Mouse (Mus musculus): Measurements from ENCODE around the gene Nuak1. TPM values are rescaled to one million over a fixed set of nuclear protein-coding genes. Genes with fewer than 3 reads are reported as not detected.

The Nuak1 gene
- total and polyA plus RNA-seq, 3 experiments = 1.2 to 3.4 (median 1.6) TPM

DNA sequence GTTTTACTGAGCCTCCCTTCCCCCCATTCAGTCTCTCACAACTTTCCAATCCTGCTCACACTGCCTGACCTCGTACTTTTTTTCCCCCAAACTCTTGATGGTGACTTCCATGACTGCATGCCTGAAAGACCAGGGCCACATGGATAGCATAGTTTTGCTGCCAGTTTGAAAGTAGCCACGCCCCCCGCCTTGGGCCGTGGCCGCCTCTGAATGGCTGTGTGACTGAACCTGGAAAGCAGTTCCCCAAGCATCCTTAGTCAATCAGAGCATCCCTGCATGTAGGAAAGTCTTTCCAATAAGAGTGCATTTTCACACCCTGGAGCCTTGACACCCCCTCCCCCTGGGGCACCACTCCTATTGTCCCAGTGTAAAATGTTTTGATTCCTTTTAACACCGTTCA lies 116.4 kb downstream of the Nuak1 start:
- no peak overlapping the region for H3K27ac ChIP-seq (ENCODE audit: insufficient read depth, low read depth)
- TF ChIP-seq NELFE (IDR thresholded peaks at IDR 0.05; ENCODE audit: low read depth, low read length) (no peak), ELF1 (IDR thresholded peaks at IDR 0.05; ENCODE audit: low read depth, low read length) (no peak), NRF1 (IDR thresholded peaks at IDR 0.05; ENCODE audit: low read depth, low read length) (no peak), PAX5 (IDR thresholded peaks at IDR 0.05; ENCODE audit: low read length) (no peak), KAT2A (IDR thresholded peaks at IDR 0.05; ENCODE audit: insufficient replicate concordance, low read length) (no peak), JUND (conservative IDR thresholded peaks at IDR 0.05; ENCODE audit: low read depth, low read length) (no peak), HCFC1 (IDR thresholded peaks at IDR 0.05; ENCODE audit: low read depth, low read length) (no peak), CHD1 (IDR thresholded peaks at IDR 0.05; ENCODE audit: low read depth, low read length) (no peak), UBTF (IDR thresholded peaks at IDR 0.05; ENCODE audit: low read depth, low read length) (no peak), RCOR1 (conservative IDR thresholded peaks at IDR 0.05; ENCODE audit: low read depth, low read length) (no peak), TCF12 (IDR thresholded peaks at IDR 0.05; ENCODE audit: low read depth, low read length) (no peak), CHD2 (IDR thresholded peaks at IDR 0.05; ENCODE audit: low read length) (no peak), RAD21 (IDR thresholded peaks at IDR 0.05; ENCODE audit: low read depth, low read length) (no peak), SMC3 (IDR thresholded peaks at IDR 0.05; ENCODE audit: low read depth, low read length) (no peak), BHLHE40 (IDR thresholded peaks at IDR 0.05; ENCODE audit: low read depth, low read length) (no peak), TBP (conservative IDR thresholded peaks at IDR 0.05; ENCODE audit: low read depth, low read length) (no peak), SIN3A (IDR thresholded peaks at IDR 0.05; ENCODE audit: low read length) (no peak), IRF4 (IDR thresholded peaks at IDR 0.05; ENCODE audit: low read depth, low read length) (no peak)
- no peak overlapping the region for H3K4me3 ChIP-seq (replicated peaks in 1 of 3; ENCODE audit: low read depth in 2 of 3, low read length in 2 of 3, poor library complexity in 1 of 3)
- dilution Hi-C loops (cut with MboI; ENCODE audit: extremely low pct_ligation_motif_present, extremely low pct_unique_long_range_greater_than_20kb, low sequenced_read_pairs) (no loop called here), in situ Hi-C loops (cut with MboI; ENCODE audit: low pct_ligation_motif_present, low pct_unique_long_range_greater_than_20kb, low sequenced_read_pairs) (no loop called here)
- H3K4me1 ChIP-seq (ENCODE audit: control insufficient read depth in 1 of 2, insufficient read depth in 2 of 2) = no peaks in the 10 kb centered on the region
- no peak overlapping the region for H3K9ac ChIP-seq (ENCODE audit: insufficient read depth, low read depth)
- H3K79me2 ChIP-seq (replicated peaks; ENCODE audit: control insufficient read depth, extremely low read depth, insufficient read depth, poor library complexity, severe bottlenecking) = no peaks in the 10 kb centered on the region
- no peaks in the 10 kb centered on the region for H3K9me3 ChIP-seq (replicated peaks; ENCODE audit: low read length)
- H3K36me3 ChIP-seq (replicated peaks in 1 of 2; ENCODE audit: control insufficient read depth in 1 of 2, insufficient read depth in 1 of 2, low read length in 1 of 2) = no peaks in the 10 kb centered on the region
- no peaks in the 10 kb centered on the region for H3K27me3 ChIP-seq (replicated peaks)
- no peak overlapping the region for H3K4me2 ChIP-seq (ENCODE audit: insufficient read depth, low read depth, poor library complexity, severe bottlenecking)
- no peak for DNase-seq (ENCODE audit: extremely low read depth)

Other genes with a start within 250 kb of the Nuak1 start
- 35.0 and 40.6 TPM in 2 replicates for gene Ckap4, start 93.5 kb upstream of the Nuak1 start, total RNA-seq (2012; rRNA removed)
- 24.4 and 25.2 TPM in 2 replicates for gene Ckap4, start 93.5 kb upstream of the Nuak1 start, total RNA-seq (2014; rRNA removed)
- 66.6 and 71.2 TPM in 2 replicates for gene Ckap4, start 93.5 kb upstream of the Nuak1 start, polyA plus RNA-seq (2012; ENCODE audit: insufficient read length, low read depth)
- 2.1 and 2.9 TPM in 2 replicates for gene Tcp11l2, start 136.0 kb upstream of the Nuak1 start, total RNA-seq (2012; rRNA removed)
- 6.0 and 6.5 TPM in 2 replicates for gene Tcp11l2, start 136.0 kb upstream of the Nuak1 start, total RNA-seq (2014; rRNA removed)
- 2.4 and 2.6 TPM in 2 replicates for gene Tcp11l2, start 136.0 kb upstream of the Nuak1 start, polyA plus RNA-seq (2012; ENCODE audit: insufficient read length, low read depth)
- 13.0 and 14.1 TPM in 2 replicates for gene Polr3b, start 181.7 kb upstream of the Nuak1 start, total RNA-seq (2012; rRNA removed)
- 15.5 and 16.3 TPM in 2 replicates for gene Polr3b, start 181.7 kb upstream of the Nuak1 start, total RNA-seq (2014; rRNA removed)
- 20.8 and 26.5 TPM in 2 replicates for gene Polr3b, start 181.7 kb upstream of the Nuak1 start, polyA plus RNA-seq (2012; ENCODE audit: insufficient read length, low read depth)

Data from CH12.LX (cell line).